In the genomic region with DNA sequence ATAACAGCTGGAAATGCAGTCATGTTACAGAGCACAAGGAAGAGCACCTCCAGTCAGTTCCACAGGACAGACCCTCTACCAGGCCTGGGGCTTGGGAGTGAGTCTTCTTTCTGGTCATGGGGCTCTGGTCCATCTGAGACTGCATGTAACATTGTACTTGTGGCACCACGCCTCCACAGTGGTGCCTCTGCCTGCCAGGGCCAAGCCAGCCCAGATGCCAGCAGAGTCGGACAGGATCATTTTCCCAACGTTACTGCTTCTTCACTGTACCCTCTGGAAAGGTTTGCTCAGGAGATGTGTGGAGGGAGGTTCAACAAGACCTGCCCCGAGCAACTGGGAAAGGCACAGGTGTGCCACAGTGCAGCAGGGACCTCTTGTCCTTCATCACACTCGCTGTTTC, we compare ENCODE assay signal across 20 mouse cellular contexts.
"Had no signal": no experiment of that assay in that cellular context is flagged by ENCODE, and none has a peak within 500 bp of the region (broad histone marks: within the 10 kb centered on the region; RNA-seq: fewer than 3 reads in every experiment).

No protein-coding gene starts in this region.

- H3K9me3 ChIP-seq: midbrain, embryonic 10.5 days; midbrain, embryonic 12.5 days; neural tube, embryonic 13.5 days; neural tube, embryonic 15.5 days; stomach, embryonic 15.5 days had no signal

- H3K4me3 ChIP-seq: midbrain, embryonic 10.5 days; midbrain, embryonic 12.5 days; myocyte; neural tube, embryonic 13.5 days; neural tube, embryonic 15.5 days; stomach, embryonic 15.5 days had no signal

- H3K4me1 ChIP-seq: midbrain, embryonic 10.5 days; midbrain, embryonic 12.5 days; neural tube, embryonic 13.5 days; neural tube, embryonic 15.5 days; stomach, embryonic 15.5 days had no signal

- H3K4me2 ChIP-seq: lung, embryonic 14.5 days; midbrain, embryonic 12.5 days; neural tube, embryonic 13.5 days; neural tube, embryonic 15.5 days; stomach, embryonic 15.5 days had no signal

- H3K27ac ChIP-seq: midbrain, embryonic 10.5 days; midbrain, embryonic 12.5 days; neural tube, embryonic 13.5 days; neural tube, embryonic 15.5 days; stomach, embryonic 15.5 days; stomach, postnatal 0 days had no signal

- H3K27me3 ChIP-seq: midbrain, embryonic 12.5 days; neural tube, embryonic 13.5 days; neural tube, embryonic 15.5 days; stomach, embryonic 15.5 days had no signal

- H3K9ac ChIP-seq: lung, embryonic 14.5 days; midbrain, embryonic 12.5 days; neural tube, embryonic 13.5 days; neural tube, embryonic 15.5 days; stomach, embryonic 15.5 days had no signal

- ATAC-seq: midbrain, embryonic 16.5 days had no signal

- DNase-seq: lung, adult 18-20 months; lung, embryonic 14.5 days; lung, postnatal 10 days; lung, postnatal 4 days; midbrain, embryonic 14.5 days; retina, postnatal 1 day; right cerebral cortex, adult 18-20 months; right cerebral cortex, postnatal 25 days; right cerebral cortex, postnatal 4 days; thymus, adult 2 months; thymus, postnatal 25 days; thymus, postnatal 4 days had no signal
